Mouse (Mus musculus): ENCODE measurements around the gene Atoh7.
A peak's percentile ranks its signal among the peaks of the same experiment; 100 is the strongest.

Gene Atoh7

GRCm38 (mm10) chr10:63099941-63100562 is 601 bp downstream of the Atoh7 start:
- DNase-seq (ENCODE audit: low spot score in 2 of 2): peak in 1 of 2 experiments; percentile 31

- DNase-seq (ENCODE audit: low spot score in 2 of 2): no peak
Measured at GRCm38 (mm10) chr10:63100657-63101056, 1.2 kb downstream of the Atoh7 start.

GRCm38 (mm10) chr10:63113027-63113604 is 13.7 kb downstream of the Atoh7 start:
- no peak for DNase-seq (ENCODE audit: low spot score in 2 of 2)

GRCm38 (mm10) chr10:63113716-63114360 is 14.4 kb downstream of the Atoh7 start:
- DNase-seq (ENCODE audit: low spot score in 2 of 2): peak in 1 of 2 experiments; percentile 20

GRCm38 (mm10) chr10:63115881-63116280 is 16.4 kb downstream of the Atoh7 start:
- DNase-seq (ENCODE audit: low spot score in 2 of 2): no peak

- no peak for DNase-seq (ENCODE audit: low spot score in 2 of 2)
Measured at GRCm38 (mm10) chr10:63116376-63116775, 16.9 kb downstream of the Atoh7 start.

GRCm38 (mm10) chr10:63117583-63117982 is 18.1 kb downstream of the Atoh7 start:
- DNase-seq (ENCODE audit: low spot score in 2 of 2): no peak

GRCm38 (mm10) chr10:63119916-63120315 is 20.5 kb downstream of the Atoh7 start:
- DNase-seq (ENCODE audit: low spot score in 2 of 2): peak in 1 of 2 experiments; percentile 55

GRCm38 (mm10) chr10:63121961-63122360 is 22.5 kb downstream of the Atoh7 start:
- peak in 1 of 2 experiments; percentile 10 for DNase-seq (ENCODE audit: low spot score in 2 of 2)

- DNase-seq (ENCODE audit: low spot score in 2 of 2): no peak
Measured at GRCm38 (mm10) chr10:63122516-63122915, 23.1 kb downstream of the Atoh7 start.

GRCm38 (mm10) chr10:63123141-63123540 is 23.7 kb downstream of the Atoh7 start:
- peak; percentile 15 to 51 for DNase-seq (ENCODE audit: low spot score in 2 of 2)

- peak in 1 of 2 experiments; percentile 25 for DNase-seq (ENCODE audit: low spot score in 2 of 2)
Measured at GRCm38 (mm10) chr10:63124016-63124415, 24.6 kb downstream of the Atoh7 start.

GRCm38 (mm10) chr10:63125343-63125742 is 25.9 kb downstream of the Atoh7 start:
- DNase-seq (ENCODE audit: low spot score in 2 of 2): peak in 1 of 2 experiments; percentile 53

- peak in 1 of 2 experiments; percentile 56 for DNase-seq (ENCODE audit: low spot score in 2 of 2)
Measured at GRCm38 (mm10) chr10:63126116-63126515, 26.7 kb downstream of the Atoh7 start.

- DNase-seq (ENCODE audit: low spot score in 2 of 2): no peak
Measured at GRCm38 (mm10) chr10:63127156-63127555, 27.7 kb downstream of the Atoh7 start.

- DNase-seq (ENCODE audit: low spot score in 2 of 2): peak in 1 of 2 experiments; percentile 36
Measured at GRCm38 (mm10) chr10:63128256-63128655, 28.8 kb downstream of the Atoh7 start.

- DNase-seq (ENCODE audit: low spot score in 2 of 2): peak in 1 of 2 experiments; percentile 49
Measured at GRCm38 (mm10) chr10:63130500-63130899, 31.0 kb downstream of the Atoh7 start.

GRCm38 (mm10) chr10:63132356-63132755 is 32.9 kb downstream of the Atoh7 start:
- no peak for DNase-seq (ENCODE audit: low spot score in 2 of 2)

- DNase-seq (ENCODE audit: low spot score in 2 of 2): no peak
Measured at GRCm38 (mm10) chr10:63133326-63133725, 33.9 kb downstream of the Atoh7 start.

GRCm38 (mm10) chr10:63135680-63136079 is 36.2 kb downstream of the Atoh7 start:
- DNase-seq (ENCODE audit: low spot score in 2 of 2): no peak

GRCm38 (mm10) chr10:63136436-63136835 is 37.0 kb downstream of the Atoh7 start:
- no peak for DNase-seq (ENCODE audit: low spot score in 2 of 2)

- no peak for DNase-seq (ENCODE audit: low spot score in 2 of 2)
Measured at GRCm38 (mm10) chr10:63142660-63143059, 43.2 kb downstream of the Atoh7 start.

Data from urinary bladder, postnatal 4 days (tissue).